Mouse (Mus musculus): ENCODE results near the gene Ifit3b.
"Not testable (repeated sequence)": the region's sequence is repeated elsewhere in the genome, so short reads cannot be mapped to it uniquely, and the experiment has no call there.

Gene Ifit3b

DNA sequence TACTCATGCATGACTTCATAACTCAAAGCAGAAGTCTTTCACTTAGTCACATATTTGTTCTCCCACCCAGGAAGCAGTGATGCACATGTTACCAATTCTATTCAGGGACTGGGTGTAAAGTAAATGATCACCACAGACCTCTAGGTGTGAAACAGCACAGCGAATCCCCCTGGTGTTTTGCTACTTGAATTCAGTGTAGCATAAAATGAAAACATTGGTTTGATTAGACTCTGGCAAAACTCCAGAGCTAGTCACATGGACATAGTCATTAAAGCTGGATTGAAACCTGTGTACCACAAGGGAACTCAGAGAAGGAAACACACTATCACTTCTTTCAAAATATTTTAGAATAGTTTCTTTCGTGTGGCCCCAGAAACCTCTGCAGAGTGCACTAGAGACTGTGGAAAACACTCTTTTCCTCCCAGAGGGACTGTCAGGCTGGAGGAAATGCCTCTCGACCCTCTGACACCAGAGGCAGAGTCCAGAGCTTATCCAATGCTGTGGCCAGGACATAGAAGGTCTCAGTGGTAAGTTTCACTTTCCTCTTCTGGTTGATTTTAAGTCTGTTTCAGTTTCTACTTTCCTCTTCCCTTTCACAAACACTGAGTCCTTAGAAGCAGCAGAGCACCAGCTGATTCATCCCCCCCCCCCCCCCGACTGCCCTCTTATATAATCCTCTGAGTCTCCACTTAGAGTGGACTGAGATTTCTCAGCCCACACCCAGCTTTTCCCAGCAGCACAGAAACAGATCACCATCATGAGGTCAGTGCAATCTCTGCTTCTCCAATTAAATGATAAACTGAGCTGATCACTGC lies at the start of gene Ifit3b:
Ifit3b (plus strand) TSS at position 734 of the 815 bp plus-strand sequence.
- peak; percentile 14 for DNase-seq

DNA sequence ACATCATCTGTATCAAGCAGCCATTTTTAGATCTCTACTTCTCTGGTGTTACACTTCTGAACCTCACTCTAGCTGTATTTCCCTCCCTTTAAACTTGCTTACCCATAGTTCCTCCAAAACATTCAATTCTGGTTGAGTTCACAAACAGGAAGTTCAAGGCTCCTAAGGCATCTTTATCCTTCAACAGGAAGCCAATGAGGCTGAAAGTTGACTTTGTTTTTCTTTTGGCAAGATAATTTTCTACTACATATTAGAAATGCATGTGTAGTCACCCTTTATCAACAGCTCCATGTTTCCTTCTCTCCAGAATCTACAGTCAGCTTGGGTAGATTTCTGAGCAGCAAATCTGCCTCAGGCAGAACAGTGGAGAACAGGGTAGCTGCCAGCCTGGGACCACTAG lies 45.2 kb upstream of the Ifit3b start:
- no peak for DNase-seq

- no peak for DNase-seq
Measured at GRCm38 (mm10) chr19:34566178-34566784, 41.5 kb upstream of the Ifit3b start.

GRCm38 (mm10) chr19:34568988-34569895 lies 38.5 kb upstream of the Ifit3b start:
- DNase-seq: no peak

DNA sequence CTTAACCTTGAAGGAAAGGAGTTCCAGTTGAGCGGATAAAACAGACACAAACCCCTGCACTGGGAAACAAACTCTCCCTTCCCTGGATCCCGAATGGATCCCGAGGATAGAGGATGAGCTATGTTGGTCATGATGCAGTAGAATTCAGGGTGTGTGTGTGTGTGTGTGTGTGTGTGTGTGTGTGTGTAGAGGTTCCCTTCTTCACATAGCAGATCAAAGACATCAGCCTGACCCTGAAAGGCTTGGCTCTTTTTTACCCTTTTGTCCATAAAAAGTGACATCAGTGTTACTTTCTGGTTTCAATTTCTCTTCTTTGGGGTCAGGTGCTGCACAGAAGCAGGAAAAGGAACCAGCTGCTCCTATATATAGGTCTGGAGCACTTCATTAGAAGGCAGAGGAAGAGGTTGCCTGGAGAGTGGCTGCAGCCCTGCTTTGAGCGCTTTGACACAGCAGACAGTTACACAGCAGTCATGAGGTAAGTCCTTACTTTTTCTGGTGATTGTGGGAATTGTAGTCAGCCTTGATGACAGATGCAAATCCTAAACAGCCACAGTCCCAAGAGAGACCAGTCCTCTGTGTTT lies 37.8 kb upstream of the Ifit3b start:
- DNase-seq: no peak

DNA sequence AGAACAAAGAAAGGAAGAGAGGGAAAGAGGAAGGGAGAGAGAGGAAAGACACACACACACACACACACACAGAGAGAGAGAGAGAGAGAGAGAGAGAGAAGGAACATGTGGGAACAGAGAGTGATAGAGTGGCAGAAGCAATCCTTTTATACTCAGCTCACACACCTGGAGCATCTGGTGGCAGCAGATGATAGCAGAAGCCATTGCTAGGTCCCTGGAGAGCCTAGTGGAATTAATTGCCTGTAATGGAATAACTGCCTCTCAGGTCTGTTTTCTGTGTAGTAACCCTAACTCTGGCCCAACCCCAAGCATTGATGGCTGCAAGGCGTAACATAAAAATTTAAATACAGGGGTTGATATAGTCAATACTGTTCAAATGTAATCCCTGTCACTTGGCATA lies 36.7 kb upstream of the Ifit3b start:
- no peak for DNase-seq

DNA sequence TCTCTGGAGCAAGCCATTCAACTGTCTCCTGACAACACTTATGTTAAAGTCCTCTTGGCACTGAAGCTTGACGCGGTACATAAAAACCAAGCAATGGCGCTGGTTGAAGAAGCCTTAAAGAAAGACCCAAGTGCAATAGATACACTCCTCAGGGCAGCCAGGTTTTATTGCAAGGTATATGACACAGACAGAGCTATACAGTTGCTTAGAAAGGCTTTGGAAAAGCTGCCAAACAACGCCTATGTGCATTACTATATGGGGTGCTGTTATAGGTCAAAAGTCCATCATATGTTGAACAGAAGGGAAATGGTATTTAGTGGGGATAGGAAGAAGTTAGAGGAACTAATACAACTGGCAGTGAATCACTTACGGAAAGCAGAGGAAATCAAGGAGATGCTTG lies 34.1 kb upstream of the Ifit3b start:
- DNase-seq: no peak

GRCm38 (mm10) chr19:34577121-34577520 lies 30.6 kb upstream of the Ifit3b start:
- no peak for DNase-seq

- DNase-seq: not testable (repeated sequence)
Measured at GRCm38 (mm10) chr19:34582696-34583095, 25.1 kb upstream of the Ifit3b start.

GRCm38 (mm10) chr19:34583126-34583766 lies 24.5 kb upstream of the Ifit3b start, which contains the start of gene Ifit3:
TSS of gene Ifit3 (plus strand) at chr19:34583531.
- not testable (repeated sequence) for DNase-seq

- DNase-seq: not testable (repeated sequence)
Measured at GRCm38 (mm10) chr19:34585740-34586458, 21.9 kb upstream of the Ifit3b start.

DNA sequence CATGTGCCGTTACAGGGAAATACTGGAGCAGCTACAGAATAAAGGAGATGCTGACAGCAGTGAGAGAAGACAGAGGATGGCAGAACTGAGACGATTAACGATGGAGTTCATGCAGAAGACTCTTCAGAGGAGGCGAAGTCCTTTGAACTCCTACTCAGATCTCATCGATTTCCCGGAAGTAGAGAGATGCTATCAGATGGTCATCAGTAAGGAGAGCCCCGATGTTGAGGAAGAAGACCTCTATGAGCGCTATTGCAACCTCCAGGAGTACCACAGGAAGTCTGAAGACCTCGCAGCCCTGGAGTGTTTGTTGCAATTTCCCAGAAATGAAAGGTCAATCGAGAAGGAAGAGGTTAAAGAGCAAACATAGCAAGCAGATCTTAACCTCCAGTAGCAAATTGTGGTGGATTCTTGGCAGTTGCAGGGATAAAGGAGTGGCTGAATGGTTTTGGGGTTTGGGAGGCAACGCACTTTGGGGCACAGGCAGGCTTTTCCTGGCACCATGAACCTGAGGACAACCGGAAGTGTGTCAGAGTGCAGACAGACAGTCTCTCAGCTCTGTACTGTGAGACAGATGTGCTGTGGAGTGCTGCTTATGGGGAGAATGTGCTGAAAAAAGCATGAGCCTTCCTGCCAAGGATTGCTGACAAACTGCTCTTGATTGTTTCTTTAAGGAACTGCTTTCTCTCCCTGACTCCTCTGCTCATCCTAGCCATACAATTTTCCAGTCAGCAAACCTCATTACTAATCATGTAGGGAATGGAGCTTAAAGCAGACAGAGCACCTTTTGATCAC lies 19.7 kb upstream of the Ifit3b start:
- not testable (repeated sequence) for DNase-seq

- no peak for DNase-seq
Measured at GRCm38 (mm10) chr19:34588959-34589358, 18.8 kb upstream of the Ifit3b start.

- no peak for DNase-seq
Measured at GRCm38 (mm10) chr19:34593456-34593855, 14.3 kb upstream of the Ifit3b start.

DNA sequence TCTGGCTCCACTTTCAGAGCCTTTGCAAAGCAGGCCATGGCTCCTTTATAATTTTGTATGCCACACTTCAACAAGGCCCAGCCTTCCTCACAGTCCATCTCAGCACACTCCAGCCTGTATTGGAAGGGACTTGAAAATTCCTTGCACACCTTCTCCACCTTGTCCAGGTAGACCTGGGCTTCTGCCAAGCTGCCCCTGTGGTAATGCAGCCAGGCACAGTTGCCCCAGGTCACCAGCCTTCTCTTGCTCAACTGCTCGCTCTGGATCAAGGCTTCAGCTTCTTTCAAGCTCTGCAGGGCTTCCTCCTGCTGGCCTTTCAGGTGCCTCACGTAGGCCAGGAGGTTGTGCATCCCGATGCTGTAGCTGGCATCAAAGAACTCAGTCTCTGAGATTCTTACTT lies 13.2 kb upstream of the Ifit3b start:
- DNase-seq: not testable (repeated sequence)

GRCm38 (mm10) chr19:34596811-34597210 lies 11.0 kb upstream of the Ifit3b start:
- DNase-seq: no peak

GRCm38 (mm10) chr19:34598341-34598740 lies 9.4 kb upstream of the Ifit3b start:
- peak; percentile 15 for DNase-seq

- not testable (repeated sequence) for DNase-seq
Measured at GRCm38 (mm10) chr19:34599250-34599649, 8.5 kb upstream of the Ifit3b start.

DNA sequence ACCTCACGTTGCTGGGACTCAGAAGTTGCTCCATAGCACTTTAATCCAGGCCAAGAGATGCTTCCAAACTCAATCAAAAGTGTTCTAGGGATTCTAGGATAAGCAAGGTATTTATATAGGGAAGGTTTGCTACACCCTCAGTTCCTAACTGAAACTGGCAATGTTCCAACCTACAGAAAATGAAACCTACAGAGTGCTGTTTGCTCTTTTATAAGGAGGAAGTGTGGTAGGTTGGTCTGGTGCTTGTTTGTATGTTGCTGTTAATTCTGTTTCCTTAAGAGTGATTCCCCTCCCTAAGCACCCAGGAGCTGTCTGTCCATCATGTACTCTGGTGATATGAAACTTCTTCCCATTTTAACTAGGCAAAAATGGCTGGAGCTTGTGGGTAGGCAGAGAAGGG lies 5.9 kb upstream of the Ifit3b start, which contains the start of gene Ifit1bl1:
Ifit1bl1 (minus strand) TSS at position 69 of the 400 bp plus-strand sequence.
- DNase-seq: not testable (repeated sequence)

- DNase-seq: no peak
Measured at GRCm38 (mm10) chr19:34605472-34605871, 2.3 kb upstream of the Ifit3b start.

GRCm38 (mm10) chr19:34610118-34610517 lies 2.3 kb downstream of the Ifit3b start:
- DNase-seq: not testable (repeated sequence)
